Mouse (Mus musculus) embryonic fibroblast, embryonic 13.5 days (primary cell): Measurements from ENCODE around the gene Gm19345.

Source experiments
- CTCF ChIP-seq: IDR thresholded peaks from 2 replicates; pipeline ENCODE4 v1.5.1; 2011; ENCODE audit warnings: mild to moderate bottlenecking, control low read depth, low read length, moderate library complexity, borderline replicate concordance; ENCODE audit not compliant: insufficient read depth
- POLR2A ChIP-seq: IDR thresholded peaks from 2 replicates; pipeline ENCODE4 v1.6.1; 2011; ENCODE audit warnings: low read depth, mild to moderate bottlenecking, control low read depth, low read length, moderate library complexity

DNA sequence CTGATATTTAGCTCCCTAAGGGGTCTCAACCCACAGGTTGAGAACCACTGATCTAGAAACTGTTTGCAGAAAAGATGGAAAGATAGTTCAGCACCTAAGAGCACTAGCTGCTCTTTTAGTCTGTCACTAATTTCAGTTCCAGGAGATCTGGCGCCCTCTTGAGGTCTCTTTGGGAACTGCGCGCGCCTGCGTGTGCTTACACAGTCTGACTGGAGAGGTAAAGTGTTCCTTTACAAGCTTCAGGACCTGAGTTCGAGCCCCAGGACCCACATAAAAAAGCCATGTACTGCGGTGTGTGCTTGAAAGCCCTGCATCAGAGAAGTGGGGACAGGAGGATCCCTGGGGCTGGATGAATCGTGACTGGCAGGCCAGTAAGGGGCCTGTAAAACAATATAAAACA is 38.1 kb downstream of the Gm19345 start:
- no peak for TF ChIP-seq POLR2A
- 0 out of 2 replicates have a peak, but pooled peaks have one; percentile 22 for TF ChIP-seq CTCF
